Mouse (Mus musculus): ENCODE measurements around the gene Ccdc113.

The Ccdc113 gene

DNA sequence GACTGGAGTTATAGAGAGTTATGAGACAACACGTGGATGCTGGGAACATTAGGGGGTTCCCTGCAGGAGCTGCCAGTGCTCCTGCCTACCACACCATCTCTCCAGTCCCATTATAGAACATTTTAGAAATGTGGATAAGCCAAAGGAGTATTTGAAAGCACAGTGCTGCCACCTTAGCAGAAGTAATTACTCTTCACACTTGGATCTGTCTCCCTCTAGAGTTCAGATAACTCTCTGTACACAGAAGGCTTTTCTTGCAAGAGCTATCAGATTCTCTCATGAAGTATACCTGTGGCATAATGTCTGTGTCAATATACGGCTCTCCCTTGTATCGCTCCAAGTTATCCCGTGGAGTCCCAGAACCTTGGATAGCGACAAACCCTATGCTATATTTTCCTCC, 5.6 kb downstream of the Ccdc113 start:
- in situ Hi-C loops (cut with MseI, MboI): no loop called here

- in situ Hi-C loops (cut with MseI, MboI): no loop called here
Observed at GRCm38 (mm10) chr8:95542191-95542590, 8.3 kb downstream of the Ccdc113 start.

GRCm38 (mm10) chr8:95543065-95543464, 9.2 kb downstream of the Ccdc113 start:
- in situ Hi-C loops (cut with MseI, MboI): no loop called here

GRCm38 (mm10) chr8:95545815-95546214, 11.9 kb downstream of the Ccdc113 start:
- in situ Hi-C loops (cut with MseI, MboI): no loop called here

GRCm38 (mm10) chr8:95546986-95547385, 13.1 kb downstream of the Ccdc113 start:
- in situ Hi-C loops (cut with MseI, MboI): no loop called here

GRCm38 (mm10) chr8:95547931-95548330, 14.0 kb downstream of the Ccdc113 start:
- in situ Hi-C loops (cut with MseI, MboI): no loop called here

DNA sequence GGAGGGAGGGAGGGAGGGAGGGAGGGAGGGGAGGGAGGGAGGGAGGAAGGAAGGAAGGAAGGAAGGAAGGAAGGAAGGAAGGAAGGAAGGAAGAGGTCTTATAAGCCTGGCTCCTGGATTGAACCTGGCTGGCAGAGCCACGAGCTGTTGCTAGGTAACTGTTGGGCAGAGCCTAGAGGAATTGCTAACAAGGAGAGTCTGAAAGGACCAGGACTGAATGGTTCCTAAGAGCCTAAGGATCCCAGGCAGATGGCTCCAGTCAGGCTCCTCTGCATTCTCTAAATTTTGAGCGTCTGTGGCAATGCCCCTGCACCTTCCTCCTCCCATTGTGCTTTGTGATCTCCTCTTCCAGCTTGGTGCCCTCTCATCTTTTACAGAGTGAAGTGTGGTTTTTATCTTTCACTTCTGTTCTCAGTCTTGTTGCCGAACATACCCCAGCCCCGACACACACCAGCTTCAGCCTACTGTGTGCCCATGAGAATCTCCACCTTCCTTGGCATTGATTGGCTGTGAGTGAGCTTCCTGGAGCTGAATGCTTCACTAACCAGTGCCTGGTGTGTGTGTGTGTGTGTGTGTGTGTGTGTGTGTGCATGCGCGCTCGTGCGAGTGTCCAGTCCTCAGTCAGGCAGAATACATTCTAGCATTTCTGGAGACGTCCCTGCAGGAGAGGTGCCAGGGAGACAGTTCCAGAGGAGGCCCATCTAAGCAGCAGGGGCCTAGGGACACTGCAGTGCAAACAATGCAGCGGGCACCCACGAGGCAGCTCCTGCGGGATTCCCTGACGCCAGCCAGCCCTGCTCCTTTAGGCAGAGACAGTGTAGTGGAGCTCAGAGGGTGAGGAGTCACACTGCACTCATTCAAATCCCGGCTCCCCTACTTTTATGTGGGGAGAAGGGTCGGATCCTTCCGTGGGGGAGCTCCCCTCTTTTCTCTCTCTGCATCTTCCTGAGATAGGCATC, 16.3 kb downstream of the Ccdc113 start:
- in situ Hi-C loops (cut with MseI, MboI): no loop called here

DNA sequence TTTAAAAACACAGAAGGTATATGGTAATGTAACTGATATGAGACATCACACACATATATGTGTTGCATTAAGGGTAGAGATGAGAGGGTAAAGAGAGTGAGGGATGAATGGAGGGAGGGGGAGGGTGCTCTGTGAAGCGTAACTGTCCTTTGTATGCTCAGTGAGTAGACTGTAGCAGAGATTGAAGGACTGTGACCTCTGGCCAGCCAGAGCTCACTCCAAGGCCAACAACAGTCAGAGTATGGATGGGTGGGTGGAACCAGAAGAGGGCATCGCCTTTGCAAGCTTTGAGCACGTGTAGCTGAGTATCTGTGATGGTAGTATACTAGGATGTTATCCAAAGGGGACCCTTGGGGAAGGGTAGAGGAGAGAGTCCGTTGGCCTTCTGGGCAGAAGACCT, 17.7 kb downstream of the Ccdc113 start:
- in situ Hi-C loops (cut with MseI, MboI): no loop called here

DNA sequence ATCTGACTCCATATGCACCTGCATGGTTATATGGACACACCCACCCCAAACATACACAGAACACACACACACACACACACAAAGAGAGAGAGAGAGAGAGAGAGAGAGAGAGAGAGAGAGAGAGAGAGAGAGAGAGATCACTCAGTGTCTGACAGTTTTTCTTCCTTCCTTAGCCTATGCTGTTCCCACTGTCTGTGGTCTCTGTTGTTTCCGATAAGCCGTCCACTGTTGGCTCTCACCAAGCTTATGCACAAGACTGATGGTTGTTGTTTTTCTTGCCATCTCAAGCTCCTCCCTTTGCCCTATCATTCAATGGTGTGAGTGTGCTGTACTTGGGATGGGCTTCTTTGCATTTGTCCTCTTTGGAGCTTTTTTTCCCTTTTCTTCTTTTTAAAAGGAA, 22.1 kb downstream of the Ccdc113 start:
- in situ Hi-C loops (cut with MseI, MboI): no loop called here

DNA sequence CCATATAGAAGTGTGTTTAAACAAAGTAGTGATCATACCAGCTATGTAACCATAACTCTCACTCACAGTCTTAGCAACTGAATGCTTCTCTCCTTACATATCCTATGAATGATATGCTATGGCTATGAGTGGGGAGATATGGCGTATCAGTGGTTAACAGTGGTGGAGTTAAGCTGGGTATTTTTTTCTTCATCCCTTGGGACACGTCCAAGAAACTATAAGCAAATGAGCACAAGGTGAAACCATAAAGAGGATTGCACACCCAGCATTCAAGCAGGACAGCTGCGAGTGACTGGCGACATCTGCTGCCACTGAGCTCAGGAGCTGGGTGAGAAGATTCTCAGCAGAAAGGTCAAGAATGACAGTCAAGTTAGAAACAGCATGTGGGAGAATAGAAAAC, 32.3 kb downstream of the Ccdc113 start:
- in situ Hi-C loops (cut with MseI, MboI): no loop called here

DNA sequence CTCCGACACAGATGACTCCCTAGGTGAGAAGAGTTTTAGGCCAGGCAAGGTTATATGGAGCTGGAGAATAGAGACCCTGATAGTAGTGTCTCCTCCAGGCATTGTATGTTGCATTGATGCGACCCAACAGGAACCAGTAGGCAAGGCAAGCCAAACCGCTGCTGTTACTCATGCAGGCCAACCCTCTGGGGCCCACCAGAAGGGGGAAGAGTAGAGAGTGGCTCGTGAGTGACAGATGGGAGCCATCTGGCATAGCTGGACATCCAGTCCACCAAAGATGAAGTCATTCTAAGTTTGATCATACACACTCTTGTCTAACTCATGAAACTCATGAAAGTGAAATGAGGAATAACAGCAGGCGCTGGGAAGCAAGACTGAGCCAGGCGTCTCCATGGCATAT, 32.9 kb downstream of the Ccdc113 start:
- in situ Hi-C loops (cut with MseI, MboI): no loop called here

DNA sequence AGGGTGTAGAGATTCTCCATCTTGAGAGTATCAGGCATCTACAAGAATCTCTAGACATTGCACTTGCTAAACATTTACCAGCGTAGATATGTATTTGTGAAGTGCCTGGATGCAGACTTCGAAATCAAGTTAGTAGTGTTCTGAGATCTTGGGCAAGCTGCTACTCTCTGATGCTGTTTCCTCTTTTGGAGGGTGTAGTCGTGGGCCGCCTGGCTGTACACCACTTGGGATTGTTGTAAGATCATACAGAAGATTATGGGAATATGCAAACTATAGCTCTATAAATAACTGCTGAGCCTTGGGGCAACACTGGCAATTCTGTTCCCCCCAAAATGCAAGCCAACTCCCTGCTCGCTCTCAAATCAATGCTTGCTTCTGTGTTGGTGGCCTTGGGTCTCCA, 39.3 kb downstream of the Ccdc113 start:
- in situ Hi-C loops (cut with MseI, MboI): no loop called here

DNA sequence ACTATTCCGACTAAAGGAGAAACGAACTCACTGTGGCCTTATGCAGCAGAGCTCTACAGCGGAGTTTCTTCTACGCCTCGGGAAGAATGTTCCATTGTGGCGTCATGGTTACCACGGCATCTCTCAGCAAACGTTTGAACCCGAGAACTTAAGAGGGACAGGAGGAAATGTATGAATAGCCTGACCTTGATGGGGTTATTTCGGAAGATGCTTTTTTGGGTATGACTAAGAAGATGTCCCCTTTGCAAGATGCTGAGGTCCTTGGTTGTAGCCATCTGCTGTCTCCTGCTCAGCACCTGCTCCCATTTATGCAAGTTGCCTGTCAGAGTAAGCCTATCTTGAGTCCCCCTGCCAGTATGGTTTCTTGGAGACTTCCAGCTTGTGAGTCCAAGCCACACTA, 42.4 kb downstream of the Ccdc113 start, which contains the start of gene Prss54:
Prss54 (minus strand) TSS at position 101 of the 400 bp plus-strand sequence.
- in situ Hi-C loops (cut with MseI, MboI): no loop called here

DNA sequence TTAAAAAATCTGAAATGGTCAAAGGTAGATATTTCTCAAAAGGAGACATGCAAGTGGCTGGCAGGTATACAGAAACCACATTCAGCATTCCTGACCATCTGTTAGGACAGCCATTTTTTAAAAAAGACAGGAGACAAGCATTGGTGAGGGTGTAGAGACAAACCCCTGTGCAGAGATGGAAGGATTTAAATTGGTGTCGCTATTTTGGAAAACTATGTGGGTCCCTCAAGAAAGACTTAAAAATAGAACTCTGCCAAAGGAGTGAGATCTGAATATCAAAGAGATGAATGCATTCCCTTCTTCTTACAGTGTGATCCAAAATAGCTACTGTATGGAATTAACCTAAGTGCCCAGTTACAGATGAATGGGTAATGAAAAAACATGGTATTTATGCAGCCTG, 53.5 kb downstream of the Ccdc113 start:
- in situ Hi-C loops (cut with MseI, MboI): no loop called here

DNA sequence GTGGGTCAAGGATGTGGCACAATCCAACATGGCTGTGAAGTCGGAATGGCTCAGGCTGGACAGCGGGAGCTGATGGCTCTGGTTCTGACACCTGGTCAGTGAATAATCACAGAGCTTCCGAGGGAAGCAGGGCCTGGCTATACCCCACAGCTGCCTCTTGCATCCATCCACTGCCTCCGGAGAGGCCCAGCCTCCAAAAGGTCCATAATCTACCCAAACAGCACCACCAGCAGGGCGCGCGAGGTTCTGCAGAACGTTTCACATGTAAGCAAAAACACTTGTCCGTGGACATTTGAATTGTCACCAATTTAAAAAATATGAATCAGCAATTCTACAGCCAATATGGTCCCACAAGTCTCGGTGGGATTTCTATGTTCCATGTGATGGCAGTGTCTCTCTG, 55.4 kb downstream of the Ccdc113 start:
- in situ Hi-C loops (cut with MseI, MboI): no loop called here

GRCm38 (mm10) chr8:95590539-95590938, 56.7 kb downstream of the Ccdc113 start:
- in situ Hi-C loops (cut with MseI, MboI): loop anchor here in 1 of 2 experiments (10.0 kb wide), 1 partner anchor 96 kb away; the partner anchor contains the start of gene Csnk2a2

DNA sequence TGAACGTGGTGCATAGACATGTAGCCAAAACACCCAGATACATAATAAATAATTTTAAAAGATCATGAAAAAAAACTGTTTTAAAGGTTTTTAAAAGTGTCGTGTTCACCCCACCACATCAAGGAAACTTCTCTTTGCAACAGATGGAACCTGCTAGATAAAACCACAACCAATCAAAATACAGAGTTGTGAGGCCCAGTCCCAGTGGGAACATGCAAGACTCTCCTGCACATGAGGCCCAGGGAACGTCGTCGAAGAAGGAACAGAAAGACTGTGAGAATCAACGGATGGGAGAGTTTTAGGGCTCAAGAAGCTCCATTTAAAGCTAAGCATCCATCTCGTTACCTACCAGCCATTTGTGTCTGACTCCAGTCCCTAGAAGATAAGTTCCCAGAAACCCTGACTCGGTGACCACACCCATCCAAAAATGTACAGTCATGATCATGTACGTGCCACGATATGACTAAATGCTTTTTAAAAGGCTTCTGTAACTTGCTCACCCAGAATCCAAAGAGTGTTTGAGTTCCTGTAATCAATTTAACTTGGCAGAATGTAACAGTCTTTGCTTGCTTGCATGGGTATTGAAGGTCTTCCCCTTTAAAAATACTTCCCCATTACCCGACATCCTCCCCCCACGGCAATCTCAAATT, 58.4 kb downstream of the Ccdc113 start:
- in situ Hi-C loops (cut with MseI, MboI): loop anchor here in 1 of 2 experiments (10.0 kb wide), 1 partner anchor 97 kb away; the partner anchor contains the start of gene Csnk2a2

DNA sequence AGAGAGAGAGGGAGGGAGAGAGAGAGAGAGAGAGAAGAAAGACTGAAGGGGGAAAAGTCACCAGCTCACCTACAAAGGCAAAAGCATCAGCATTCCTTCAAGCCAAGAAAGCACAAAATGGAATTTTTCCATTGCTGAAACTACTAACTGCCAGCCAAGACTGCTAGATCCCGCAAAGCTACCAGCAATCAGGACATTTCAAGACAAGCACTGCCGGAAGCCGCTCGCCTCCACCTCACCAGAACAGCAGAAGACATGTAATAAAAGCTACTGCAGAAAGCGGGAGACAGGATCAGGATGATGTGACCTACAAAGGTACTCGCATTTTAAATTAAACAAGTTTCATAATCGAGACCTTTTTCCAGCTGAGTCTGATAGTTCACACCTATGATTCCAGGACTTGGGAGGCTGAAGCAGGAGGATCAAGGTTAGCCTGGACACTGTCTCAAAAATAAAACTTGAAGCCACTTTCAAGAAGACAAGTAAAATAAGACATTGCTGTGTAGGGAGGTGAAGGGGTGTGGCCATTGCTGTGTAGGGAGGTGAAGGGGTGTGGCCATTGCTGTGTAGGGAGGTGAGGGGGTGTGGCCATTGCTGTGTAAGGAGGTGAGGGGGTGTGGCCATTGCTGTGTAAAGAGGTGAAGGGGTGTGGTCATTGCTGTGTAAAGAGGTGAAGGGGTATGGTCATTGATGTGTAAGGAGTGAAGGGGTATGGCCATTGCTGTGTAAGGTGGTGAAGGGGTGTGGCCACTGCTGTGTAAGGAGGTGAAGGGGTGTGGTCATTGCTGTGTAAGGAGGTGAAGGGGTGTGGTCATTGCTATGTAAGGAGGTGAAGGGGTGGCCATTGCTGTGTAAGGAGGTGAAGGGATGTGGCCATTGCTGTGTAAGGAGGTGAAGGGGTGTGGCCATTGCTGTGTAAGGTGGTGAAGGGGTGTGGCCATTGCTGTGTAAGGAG, 59.8 kb downstream of the Ccdc113 start:
- in situ Hi-C loops (cut with MseI, MboI): loop anchor here in 1 of 2 experiments (10.0 kb wide), 1 partner anchor 99 kb away; the partner anchor contains the start of gene Csnk2a2

- in situ Hi-C loops (cut with MseI, MboI): loop anchor here in 1 of 2 experiments (10.0 kb wide), 1 partner anchor 100 kb away; the partner anchor contains the start of gene Csnk2a2
Observed at GRCm38 (mm10) chr8:95595131-95595530, 61.2 kb downstream of the Ccdc113 start.

- in situ Hi-C loops (cut with MseI, MboI): loop anchor here in 1 of 2 experiments (10.0 kb wide), 1 partner anchor 102 kb away; the partner anchor contains the start of gene Csnk2a2
Observed at GRCm38 (mm10) chr8:95596841-95597241, 63.0 kb downstream of the Ccdc113 start.

DNA sequence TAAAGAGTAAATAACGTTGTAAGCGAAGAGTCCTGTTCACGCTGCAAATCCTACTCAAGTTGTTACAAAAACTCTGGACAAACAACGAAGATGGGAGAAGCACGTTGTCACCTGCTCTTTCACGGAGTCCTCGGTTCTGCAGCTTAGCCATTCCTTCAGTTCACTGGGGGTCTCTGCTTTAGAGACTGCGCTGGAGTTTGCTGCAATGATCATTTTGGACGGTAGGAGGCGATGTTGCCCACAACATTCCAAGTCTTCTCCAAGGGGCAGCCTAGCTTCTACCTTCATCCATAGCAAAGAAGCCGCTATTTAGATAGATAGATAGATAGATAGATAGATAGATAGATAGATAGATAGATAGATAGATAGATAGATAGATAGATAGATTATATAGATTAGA, 66.0 kb downstream of the Ccdc113 start:
- in situ Hi-C loops (cut with MseI, MboI): loop anchor here (5.0 to 10.0 kb wide), 2 partner anchors 97 to 105 kb away; partner anchors contain the start of gene Csnk2a2 (in 1 of the 2)

Measured in mouse trophoblast stem cell (cell line).